Mouse (Mus musculus) neural tube, embryonic 11.5 days (tissue): ENCODE measurements at regions not wholly inside any gene's neighbourhood (a gene's known extent, or its start where the extent isn't known, plus 50 kb on each side); places are given as distances from the start of the nearest gene placed in this dataset.

Experiments
- ATAC-seq: fragments of 200-750 bp; cut with Nextera tagmentation; 2 replicates; pipeline ENCODE4 v1.8.0; 2017; ENCODE audit warnings: moderate number of reproducible peaks, mild to moderate bottlenecking, moderate TSS enrichment, moderate library complexity; ENCODE audit not compliant: insufficient read depth, low FRiP score, low TSS enrichment
- DNase-seq: peaks from one replicate; pipeline ENCODE4 v3.0.0-alpha.2; 2015; ENCODE audit warnings: low spot score
- H3K27ac ChIP-seq: fragments of 300-500 bp; sonication (generic); 2 replicates; pipeline ENCODE4 v1.5.1; 2014; ENCODE audit warnings: low read depth, mild to moderate bottlenecking, low read length
- H3K27me3 ChIP-seq: fragments of 300-500 bp; sonication (generic); 2 replicates; pipeline ENCODE4 v1.6.1; 2014; ENCODE audit warnings: mild to moderate bottlenecking, low read length, mixed read lengths; ENCODE audit not compliant: control insufficient read depth, insufficient read depth
- H3K36me3 ChIP-seq: fragments of 300-500 bp; sonication (generic); 2 replicates; pipeline ENCODE4 v1.6.1; 2014; ENCODE audit warnings: mild to moderate bottlenecking, low read length, moderate library complexity, mixed read lengths; ENCODE audit not compliant: control insufficient read depth, insufficient read depth
- H3K4me1 ChIP-seq: fragments of 300-500 bp; sonication (generic); 2 replicates; pipeline ENCODE4 v1.6.1; 2014; ENCODE audit warnings: low read length, mixed read lengths; ENCODE audit not compliant: control insufficient read depth, insufficient read depth
- H3K4me2 ChIP-seq: fragments of 300-500 bp; sonication (generic); 2 replicates; pipeline ENCODE4 v1.6.1; 2014; ENCODE audit warnings: low read depth, mild to moderate bottlenecking, moderate library complexity
- H3K4me3 ChIP-seq: fragments of 300-500 bp; sonication (generic); 2 replicates; pipeline ENCODE4 v1.5.1; 2014; ENCODE audit warnings: low read depth, low read length
- H3K9ac ChIP-seq: fragments of 300-500 bp; sonication (generic); 2 replicates; pipeline ENCODE4 v1.6.1; 2014; ENCODE audit warnings: mild to moderate bottlenecking, low read length
- H3K9me3 ChIP-seq: fragments of 300-500 bp; sonication (generic); 2 replicates; pipeline ENCODE4 v1.6.1; 2016; ENCODE audit warnings: low read length; ENCODE audit not compliant: control insufficient read depth
- WGBS: fragments of 180-500 bp; shearing (Covaris S2); extraction: QIAGEN DNeasy Blood & Tissue Kit; methylation state at CpG from one replicate; pipeline ENCODE4 v1.1.7; 2014; 5-methylcytosine and 5-hydroxymethylcytosine counted together

- Histone ChIP-seq H3K27ac (no peak overlapping the region), H3K4me1 (no peaks in the 10 kb centered on the region), H3K9ac (no peak overlapping the region), H3K4me2 (no peak overlapping the region), H3K36me3 (no peaks in the 10 kb centered on the region), H3K27me3 (no peaks in the 10 kb centered on the region), H3K9me3 (no peaks in the 10 kb centered on the region), H3K4me3 (no peak overlapping the region)
- WGBS = 76% methylated on average over 7 of the region's 7 CpGs
- ATAC-seq (no peak), DNase-seq (no peak)
Observed at GRCm38 (mm10) chr8:8938536-8938935, 248.2 kb upstream of the Arglu1 start.

DNA sequence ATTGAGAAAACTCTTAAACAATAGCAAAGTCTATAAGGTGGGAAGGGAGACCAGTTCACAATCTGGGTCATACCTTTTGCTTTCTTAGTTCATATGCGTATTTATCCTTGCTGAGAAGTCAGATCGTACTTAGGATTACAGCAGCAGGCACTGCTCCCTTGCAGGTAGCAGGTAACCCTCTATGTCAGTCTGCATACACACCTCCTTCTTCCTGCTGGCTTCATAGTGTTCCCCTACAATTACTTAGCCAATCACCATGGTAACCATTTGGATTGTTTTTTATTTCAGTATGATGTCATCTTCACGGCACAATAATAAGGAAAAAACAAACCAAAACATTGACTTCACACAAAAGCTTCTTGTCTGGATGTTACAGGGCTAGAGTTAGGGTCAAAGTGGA is 242.1 kb upstream of the Arglu1 start:
- no peak for ATAC-seq
- no peaks in the 10 kb centered on the region for H3K36me3 ChIP-seq

GRCm38 (mm10) chr8:8931746-8932145 is 241.4 kb upstream of the Arglu1 start:
- Histone ChIP-seq H3K4me1 (no peaks in the 10 kb centered on the region), H3K9ac (no peak overlapping the region), H3K4me3 (no peak overlapping the region), H3K9me3 (no peaks in the 10 kb centered on the region), H3K36me3 (no peaks in the 10 kb centered on the region), H3K27me3 (no peaks in the 10 kb centered on the region), H3K4me2 (no peak overlapping the region), H3K27ac (no peak overlapping the region)
- 76% methylated on average over 6 of the region's 6 CpGs for WGBS
- DNase-seq (no peak), ATAC-seq (no peak)

More for the DNA sequence above, 242.1 kb upstream of the Arglu1 start:
- H3K4me2 ChIP-seq = no peak overlapping the region
- H3K27ac ChIP-seq = no peak overlapping the region
- no peaks in the 10 kb centered on the region for H3K4me1 ChIP-seq
- no peak overlapping the region for H3K9ac ChIP-seq
- no peak for DNase-seq
- H3K9me3 ChIP-seq = no peaks in the 10 kb centered on the region
- no peaks in the 10 kb centered on the region for H3K27me3 ChIP-seq
- H3K4me3 ChIP-seq = no peak overlapping the region
- WGBS = 80% methylated on average over 3 of the region's 3 CpGs

DNA sequence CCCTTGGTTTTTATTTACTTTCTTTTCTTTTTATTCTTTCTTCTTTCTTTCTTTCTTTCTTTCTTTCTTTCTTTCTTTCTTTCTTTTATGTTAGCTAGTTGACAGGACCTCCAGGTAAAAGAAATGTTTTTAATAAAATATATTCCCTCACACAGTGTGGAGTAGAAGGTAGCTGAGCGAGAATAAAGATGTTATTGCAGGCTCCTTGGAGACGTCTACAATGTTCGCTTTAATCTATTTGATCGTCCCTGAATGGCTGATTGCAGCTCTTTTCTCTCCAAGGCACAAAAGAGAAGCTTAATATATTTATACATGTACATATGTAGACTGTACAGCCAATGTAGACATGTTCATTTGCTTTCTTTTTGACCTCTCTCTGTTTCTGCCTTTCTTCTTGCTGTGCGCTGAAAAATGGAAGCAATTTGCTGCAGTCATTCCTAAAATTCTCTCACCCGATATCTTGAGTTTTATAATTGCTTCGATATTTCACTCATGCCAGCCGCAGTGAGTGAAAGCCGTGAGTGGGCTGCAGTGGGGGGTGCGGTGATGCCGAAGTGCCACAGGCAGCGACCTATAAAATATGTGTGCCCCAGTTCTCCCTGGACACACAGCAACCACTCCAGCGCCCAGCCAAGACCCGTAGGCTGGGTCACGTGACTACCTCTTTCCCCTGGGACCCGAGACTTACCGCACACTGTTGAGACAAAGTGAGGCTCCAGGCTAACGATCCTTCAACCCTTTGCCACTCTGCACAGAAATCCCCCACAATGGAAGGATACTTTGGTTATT is 237.9 kb upstream of the Arglu1 start:
- no peak overlapping the region for H3K27ac ChIP-seq
- no peak overlapping the region for H3K4me3 ChIP-seq
- H3K9me3 ChIP-seq = no peaks in the 10 kb centered on the region
- H3K4me2 ChIP-seq = no peak overlapping the region
- no peaks in the 10 kb centered on the region for H3K36me3 ChIP-seq
- DNase-seq (no peak), ATAC-seq (no peak)
- H3K27me3 ChIP-seq = no peaks in the 10 kb centered on the region
- 84% methylated on average over 18 of the region's 18 CpGs for WGBS
- H3K9ac ChIP-seq = no peak overlapping the region
- no peaks in the 10 kb centered on the region for H3K4me1 ChIP-seq

GRCm38 (mm10) chr8:8921446-8921845 is 231.1 kb upstream of the Arglu1 start:
- WGBS = 31% methylated on average over 2 of the region's 2 CpGs
- Histone ChIP-seq H3K36me3 (no peaks in the 10 kb centered on the region), H3K9me3 (no peaks in the 10 kb centered on the region), H3K27ac (no peak overlapping the region), H3K4me3 (no peak overlapping the region), H3K4me1 (no peaks in the 10 kb centered on the region; the same call in 1 of the 2 replicates), H3K9ac (no peak overlapping the region), H3K27me3 (no peaks in the 10 kb centered on the region), H3K4me2 (no peak overlapping the region)
- ATAC-seq = no peak
- no peak for DNase-seq

DNA sequence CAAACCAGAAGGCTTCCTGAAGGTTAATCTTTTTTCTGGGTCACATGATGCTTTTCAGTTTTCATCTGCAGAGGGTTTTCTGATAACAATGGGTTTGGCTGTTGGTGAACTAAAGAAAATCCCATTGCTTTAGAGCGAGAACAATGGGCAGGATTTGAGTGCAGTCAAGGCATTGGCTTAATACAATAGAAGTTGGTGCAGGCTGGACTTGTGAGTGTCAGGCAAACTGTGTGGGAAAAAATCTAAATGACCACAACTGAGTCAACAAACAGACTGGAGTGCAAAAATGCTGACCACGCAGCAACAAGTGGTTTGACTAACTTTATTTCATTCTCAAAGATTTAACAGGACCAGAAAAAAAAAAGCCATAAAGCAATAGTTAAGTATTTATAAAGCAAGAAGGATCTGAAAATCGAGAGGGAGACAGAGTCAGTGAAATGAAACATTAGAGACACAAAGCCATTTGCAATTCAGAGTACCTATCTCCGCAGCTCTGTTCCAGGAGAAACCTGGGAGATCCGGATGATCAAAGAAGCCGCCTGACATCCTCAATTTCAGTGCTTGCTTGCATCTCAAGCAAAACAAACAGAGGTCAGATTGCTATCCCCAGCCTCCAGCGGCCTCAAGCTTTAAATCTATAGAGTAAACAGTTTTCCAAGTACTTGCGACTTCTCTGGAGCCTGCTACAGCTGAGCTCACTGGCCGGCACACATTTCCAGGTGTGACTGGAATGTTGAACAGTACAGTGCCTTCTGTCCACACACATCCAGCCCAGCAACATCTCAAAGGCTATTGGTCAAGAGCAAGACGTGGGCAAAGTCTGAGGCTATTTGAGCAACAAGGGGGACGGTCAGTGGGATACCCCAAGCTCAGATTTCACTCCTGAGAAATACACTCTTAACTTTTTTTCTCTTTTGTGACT is 229.5 kb upstream of the Arglu1 start:
- Histone ChIP-seq H3K36me3 (no peaks in the 10 kb centered on the region), H3K4me1 (no peaks in the 10 kb centered on the region; the same call in 1 of the 2 replicates), H3K4me3 (no peak overlapping the region), H3K27me3 (no peaks in the 10 kb centered on the region), H3K9me3 (no peaks in the 10 kb centered on the region), H3K27ac (no peak overlapping the region), H3K9ac (no peak overlapping the region), H3K4me2 (no peak overlapping the region)
- 16% methylated on average over 11 of the region's 11 CpGs for WGBS
- no peak for DNase-seq
- ATAC-seq = no peak

DNA sequence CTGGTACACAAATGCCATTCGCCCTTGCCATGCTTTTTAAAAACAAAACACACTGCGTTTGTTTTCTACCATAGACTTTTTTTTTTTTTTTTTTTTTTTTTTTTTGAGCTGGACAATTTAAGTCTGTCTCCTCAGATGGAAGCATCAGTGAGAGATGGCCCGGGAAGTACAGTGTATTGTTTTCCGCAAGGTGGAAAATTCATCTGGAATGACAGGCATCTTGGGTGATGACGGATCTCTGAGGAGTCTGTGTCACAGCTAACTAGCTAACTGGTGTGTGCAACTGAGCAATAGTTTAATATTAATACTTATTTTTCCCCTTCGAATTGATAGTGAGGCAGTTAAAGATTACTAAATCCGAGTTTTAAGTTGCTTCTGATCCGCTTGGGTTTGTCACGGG is 228.7 kb upstream of the Arglu1 start:
- WGBS = 75% methylated on average over 9 of the region's 9 CpGs
- H3K4me2 ChIP-seq = no peak overlapping the region

DNA sequence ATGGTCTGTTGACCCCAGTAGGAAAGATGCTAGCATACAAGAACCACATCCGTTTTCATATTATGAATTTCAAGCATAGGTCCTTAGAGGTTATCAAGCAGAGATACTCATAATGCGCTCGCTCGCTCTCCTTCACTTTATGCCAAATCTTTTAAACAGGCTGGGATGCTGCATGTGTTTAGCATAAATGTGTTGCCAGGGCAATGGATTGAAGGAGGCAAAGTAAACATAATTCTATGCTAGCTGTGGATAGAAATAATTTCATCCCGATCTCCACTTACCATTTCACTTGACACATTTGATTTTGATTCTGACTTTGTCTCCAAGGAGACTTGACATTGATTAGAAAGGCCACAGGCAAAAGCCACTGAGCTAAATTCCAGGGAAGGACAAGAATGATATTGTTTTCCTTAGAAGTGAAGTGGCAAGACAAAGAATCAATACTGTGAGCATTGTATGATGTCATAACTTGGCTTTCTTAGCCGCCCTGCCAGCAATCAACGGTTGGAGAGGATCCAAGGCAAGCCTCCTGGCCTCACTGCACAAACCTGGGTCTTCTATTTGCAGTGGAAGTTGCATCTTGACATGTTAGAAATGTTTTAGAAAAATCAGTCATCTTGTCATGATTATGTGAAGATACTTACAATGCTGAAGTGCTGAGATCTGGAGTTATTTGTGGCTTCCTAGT is 217.3 kb upstream of the Arglu1 start:
- 91% methylated on average over 7 of the region's 7 CpGs for WGBS
- Histone ChIP-seq H3K27me3 (no peaks in the 10 kb centered on the region), H3K36me3 (no peaks in the 10 kb centered on the region), H3K4me3 (no peak overlapping the region), H3K4me2 (no peak overlapping the region), H3K9ac (no peak overlapping the region), H3K9me3 (no peaks in the 10 kb centered on the region), H3K4me1 (no peaks in the 10 kb centered on the region), H3K27ac (no peak overlapping the region)
- ATAC-seq (no peak), DNase-seq (no peak)

More for the DNA sequence above, 228.7 kb upstream of the Arglu1 start:
- Histone ChIP-seq H3K36me3 (no peaks in the 10 kb centered on the region), H3K4me3 (no peak overlapping the region), H3K9ac (no peak overlapping the region), H3K27ac (no peak overlapping the region), H3K9me3 (no peaks in the 10 kb centered on the region), H3K4me1 (no peaks in the 10 kb centered on the region; the same call in 1 of the 2 replicates), H3K27me3 (no peaks in the 10 kb centered on the region)
- no peak for DNase-seq
- ATAC-seq = no peak
